Mouse (Mus musculus) midbrain, embryonic 11.5 days (tissue): ENCODE data around the gene Wnt9a. TPM values are rescaled to one million over a fixed set of nuclear protein-coding genes. Genes with fewer than 3 reads are reported as not detected.

Source experiments
- microRNA-seq: library from miRNA; unstranded; fragments of <30 nt; microRNA quantifications from one replicate; pipeline ENCODE4, GENCODE M21; 2017
- polyA plus RNA-seq: library from polyadenylated mRNA; unstranded; fragments of >200 nt; fragmentation: Nextera tagmentation; extraction: Ambion mirVana; gene quantifications from 2 replicates; pipeline ENCODE4 v1.2.1, GENCODE M21; 2014

Gene Wnt9a
- polyA plus RNA-seq, 1 experiment from 2014 or later: 4.8 TPM

Small RNA genes lying within 50 kb of the gene (microRNA-seq; reads per million reads assigned to microRNA genes)
- gene Gm24756: not detected

Other genes with a start within 250 kb of the Wnt9a start
- gene Obscn, start 170.5 kb upstream of the Wnt9a start, polyA plus RNA-seq: 0.03 and 0.04 TPM in 2 replicates
- 2.1 and 3.5 TPM in 2 replicates for gene Iba57, start 143.2 kb upstream of the Wnt9a start, polyA plus RNA-seq
- gene Gjc2, start 123.7 kb upstream of the Wnt9a start, polyA plus RNA-seq: not detected in 2 replicates
- gene Guk1, start 114.7 kb upstream of the Wnt9a start, polyA plus RNA-seq: 92.9 and 96.6 TPM in 2 replicates
- gene Mrpl55, start 104.4 kb upstream of the Wnt9a start, polyA plus RNA-seq: 88.7 and 93.3 TPM in 2 replicates
- gene 2310033P09Rik, start 98.6 kb upstream of the Wnt9a start, polyA plus RNA-seq: 41.7 and 42.0 TPM in 2 replicates
- 574 and 583 TPM in 2 replicates for gene Arf1, start 78.7 kb upstream of the Wnt9a start, polyA plus RNA-seq
- 1.4 and 2.0 TPM in 2 replicates for gene Wnt3a, start 16.2 kb upstream of the Wnt9a start, polyA plus RNA-seq
- not detected in 2 replicates for gene Prss38, start 68.7 kb downstream of the Wnt9a start, polyA plus RNA-seq
- 12.4 and 14.3 TPM in 2 replicates for gene Jmjd4, start 143.1 kb downstream of the Wnt9a start, polyA plus RNA-seq
- 144 and 159 TPM in 2 replicates for gene Snap47, start 144.3 kb downstream of the Wnt9a start, polyA plus RNA-seq
- gene Zfp867, start 165.5 kb downstream of the Wnt9a start, polyA plus RNA-seq: 11.4 and 11.9 TPM in 2 replicates
- 19.1 and 22.4 TPM in 2 replicates for gene Zkscan17, start 219.8 kb downstream of the Wnt9a start, polyA plus RNA-seq
- gene Nlrp3, start 234.6 kb downstream of the Wnt9a start, polyA plus RNA-seq: not detected in 2 replicates